Mouse (Mus musculus): ENCODE measurements around the gene March6.

DNA sequence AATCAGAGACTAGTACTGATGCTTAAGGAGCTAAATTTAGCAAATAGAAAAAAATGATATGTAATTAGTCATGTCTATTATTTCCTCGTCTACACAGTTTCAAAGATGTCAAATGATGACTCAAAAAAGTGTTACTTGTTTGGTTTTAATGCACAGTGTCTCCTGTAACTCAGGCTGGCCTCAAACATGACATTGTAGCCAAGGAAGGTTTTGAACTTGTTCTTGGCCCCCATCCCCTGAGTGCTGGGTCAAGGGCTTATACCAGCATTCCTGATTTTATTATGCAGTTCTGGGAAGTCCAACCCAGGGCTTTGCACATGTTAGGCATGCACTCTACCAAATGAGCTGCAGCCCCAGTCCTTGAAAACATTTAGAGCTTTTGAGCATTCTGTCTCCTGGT is 34.9 kb upstream of the March6 start:
- no peak for TF ChIP-seq CTCF (IDR thresholded peaks at IDR 0.05; ENCODE audit: insufficient read depth, low read length)
- TF ChIP-seq POLR2A (IDR thresholded peaks at IDR 0.05; ENCODE audit: borderline replicate concordance, extremely low read depth, low read depth, low read length) = no peak

All from lung, adult 2 months (tissue).